ENCODE assay signal across 25 mouse cellular contexts in genomic region chr16:4835191-4835590, GRCm38 (mm10). TPM values are rescaled to one million over a fixed set of nuclear protein-coding genes. Genes with fewer than 3 reads are reported as not detected.
DNase-seq lines count a peak whose midpoint lies in the region; ATAC-seq and TF ChIP-seq lines count a peak whose summit lies in the region.
"Had no signal": no experiment of that assay in that cellular context is flagged by ENCODE, and none has a peak within 500 bp of the region (broad histone marks: within the 10 kb centered on the region; RNA-seq: fewer than 3 reads in every experiment).

TSS of gene 4930562C15Rik (plus strand) at chr16:4835416.

- WGBS in intestine, embryonic 16.5 days = 83% methylated on average over 3 of the region's 3 CpGs
- WGBS in hindbrain, postnatal 0 days = 89% methylated on average over 3 of the region's 3 CpGs

- H3K9me3 ChIP-seq in intestine, embryonic 16.5 days (ENCODE audit: control insufficient read depth, low read length) = no peaks in the 10 kb centered on the region
- H3K9me3 ChIP-seq in hindbrain, postnatal 0 days (ENCODE audit: low read length) = no peaks in the 10 kb centered on the region
- H3K9me3 ChIP-seq: embryonic facial prominence, embryonic 13.5 days; forebrain, embryonic 13.5 days; heart, embryonic 15.5 days; midbrain, embryonic 13.5 days had no signal

- no peak within 1 kb of the TSS for H3K4me3 ChIP-seq in layer of hippocampus, adult 2 months
- H3K4me3 ChIP-seq in intestine, embryonic 16.5 days (ENCODE audit: low read length) = no peak within 1 kb of the TSS
- H3K4me3 ChIP-seq in hindbrain, postnatal 0 days (ENCODE audit: low read length) = no peak within 1 kb of the TSS
- H3K4me3 ChIP-seq: embryonic facial prominence, embryonic 13.5 days; forebrain, embryonic 13.5 days; heart, embryonic 15.5 days; midbrain, embryonic 13.5 days had no signal

- H3K9ac ChIP-seq in intestine, embryonic 16.5 days (ENCODE audit: low read depth, low read length) = no peak within 1 kb of the TSS
- H3K9ac ChIP-seq in hindbrain, postnatal 0 days (replicated peaks; ENCODE audit: low read length) = no peak within 1 kb of the TSS
- H3K9ac ChIP-seq: embryonic facial prominence, embryonic 13.5 days; forebrain, embryonic 13.5 days; heart, embryonic 15.5 days; hindbrain, embryonic 14.5 days; midbrain, embryonic 13.5 days had no signal

- H3K27ac ChIP-seq in layer of hippocampus, adult 2 months = peak within 1 kb of the TSS; percentile 86
- H3K27ac ChIP-seq in intestine, embryonic 16.5 days (ENCODE audit: low read length) = no peak within 1 kb of the TSS
- H3K27ac ChIP-seq in hindbrain, postnatal 0 days = no peak within 1 kb of the TSS
- H3K27ac ChIP-seq: embryonic facial prominence, embryonic 13.5 days; forebrain, embryonic 13.5 days; heart, embryonic 15.5 days; hindbrain, embryonic 14.5 days; midbrain, embryonic 13.5 days had no signal

- no peak within 1 kb of the TSS for H3K4me2 ChIP-seq in intestine, embryonic 16.5 days (ENCODE audit: low read depth, low read length)
- no peak within 1 kb of the TSS for H3K4me2 ChIP-seq in hindbrain, postnatal 0 days (ENCODE audit: low read depth, low read length)
- H3K4me2 ChIP-seq: embryonic facial prominence, embryonic 13.5 days; forebrain, embryonic 13.5 days; heart, embryonic 15.5 days; hindbrain, embryonic 14.5 days; midbrain, embryonic 13.5 days had no signal

- no peaks in the 10 kb centered on the region for H3K27me3 ChIP-seq in intestine, embryonic 16.5 days (replicated peaks; ENCODE audit: control insufficient read depth, insufficient read depth, low read length)
- H3K27me3 ChIP-seq in hindbrain, postnatal 0 days (ENCODE audit: insufficient read depth, low read length) = no peaks in the 10 kb centered on the region
- H3K27me3 ChIP-seq: embryonic facial prominence, embryonic 13.5 days; forebrain, embryonic 13.5 days; midbrain, embryonic 13.5 days had no signal

- no peaks in the 10 kb centered on the region for H3K36me3 ChIP-seq in intestine, embryonic 16.5 days (ENCODE audit: control insufficient read depth, insufficient read depth, low read length)
- H3K36me3 ChIP-seq in hindbrain, postnatal 0 days (ENCODE audit: insufficient read depth, low read length) = no peaks in the 10 kb centered on the region
- H3K36me3 ChIP-seq: embryonic facial prominence, embryonic 13.5 days; heart, embryonic 15.5 days; midbrain, embryonic 13.5 days had no signal

- H3K4me1 ChIP-seq in intestine, embryonic 16.5 days (ENCODE audit: control insufficient read depth, insufficient read depth, low read length) = no peaks in the 10 kb centered on the region
- H3K4me1 ChIP-seq in hindbrain, postnatal 0 days (ENCODE audit: insufficient read depth, low read length) = no peaks in the 10 kb centered on the region
- H3K4me1 ChIP-seq: embryonic facial prominence, embryonic 13.5 days; forebrain, embryonic 13.5 days; heart, embryonic 15.5 days; midbrain, embryonic 13.5 days had no signal

- no peak for TF ChIP-seq CTCF in layer of hippocampus, adult 2 months (conservative IDR thresholded peaks at IDR 0.05)
- no peak for TF ChIP-seq CTCF in hindbrain, postnatal 0 days (IDR thresholded peaks at IDR 0.05; ENCODE audit: low read depth)

- DNase-seq in kidney, adult 11 months = peak; percentile 25
- DNase-seq in kidney, postnatal 10 days = no peak
- peak in 1 of 2 experiments; percentile 7 for DNase-seq in layer of hippocampus, adult 2 months (ENCODE audit: low spot score in 2 of 2)
- no peak for DNase-seq in layer of hippocampus, postnatal 10 days (ENCODE audit: low spot score in 2 of 2)
- peak; percentile 25 for DNase-seq in lung, postnatal 10 days
- no peak for DNase-seq in hindbrain, postnatal 0 days (ENCODE audit: low spot score)
- DNase-seq: adrenal gland, postnatal 14 days; cerebellum, adult 2 months; cerebellum, postnatal 36 days; embryo, embryonic 11 days; gastrocnemius, postnatal 36 days; heart, postnatal 36 days; thymus, postnatal 4 days had no signal

- no peak for ATAC-seq in intestine, embryonic 16.5 days
- no peak for ATAC-seq in hindbrain, postnatal 0 days
- ATAC-seq: forebrain, embryonic 13.5 days; midbrain, embryonic 13.5 days had no signal

RNA-seq across cellular contexts. Expression of gene 4930562C15Rik, which starts in this region (rescaled TPM):
- not detected for total RNA-seq in layer of hippocampus, adult 2 months (2021)
- total RNA-seq in layer of hippocampus, postnatal 10 days (2021) = not detected
- 0.09 and 0.22 TPM in 2 replicates for polyA plus RNA-seq in intestine, embryonic 16.5 days (2015; fragmentation: Nextera tagmentation; extraction: Ambion mirVana)
- 0.47 TPM in 1 of 2 replicates, not detected in the other for total RNA-seq in hindbrain, postnatal 0 days (2014; rRNA removed)
- 0.29 and 0.31 TPM in 2 replicates for polyA plus RNA-seq in hindbrain, postnatal 0 days (2015; fragmentation: Nextera tagmentation; extraction: Ambion mirVana)
- total RNA-seq: adrenal gland, postnatal 14 days; gastrocnemius, adult 18-20 months; gastrocnemius, postnatal 36 days; heart, adult 8-10 months; heart, postnatal 36 days; layer of hippocampus, postnatal 25 days; left cerebral cortex, postnatal 10 days; liver, adult 2 months; megakaryocyte, adult 5-6 weeks had no signal
- polyA plus RNA-seq: cerebellum, adult 2 months; liver, adult 2 months had no signal

Comparison
In these comparisons a context has a peak if more than half of its experiments do, and no peak if none do; other contexts are left out.
1. DNase-seq: peak in kidney, adult 11 months (single experiment) and lung, postnatal 10 days (single experiment); none in kidney, postnatal 10 days (single experiment), layer of hippocampus, postnatal 10 days (0 of 2) and hindbrain, postnatal 0 days (single experiment).